Mouse (Mus musculus): Measurements from ENCODE around the gene F2r.

- no peak for TF ChIP-seq MAFK (IDR thresholded peaks at IDR 0.05; ENCODE audit: insufficient read depth, low read depth, low read length)
- TF ChIP-seq ZC3H11A (IDR thresholded peaks at IDR 0.05; ENCODE audit: borderline replicate concordance, low read depth, low read length): no peak
- TF ChIP-seq HCFC1 (IDR thresholded peaks at IDR 0.05; ENCODE audit: borderline replicate concordance, insufficient read depth, low read length): no peak
- no peak for TF ChIP-seq ZNF384 (IDR thresholded peaks at IDR 0.05; ENCODE audit: low read depth, low read length)
- TF ChIP-seq CHD2 (IDR thresholded peaks at IDR 0.05; ENCODE audit: low read depth, low read length): no peak
Measured at GRCm38 (mm10) chr13:95598232-95598920, 19.9 kb downstream of the F2r start.
